20 mouse cellular contexts compared by ENCODE assay signal in the genomic region with DNA sequence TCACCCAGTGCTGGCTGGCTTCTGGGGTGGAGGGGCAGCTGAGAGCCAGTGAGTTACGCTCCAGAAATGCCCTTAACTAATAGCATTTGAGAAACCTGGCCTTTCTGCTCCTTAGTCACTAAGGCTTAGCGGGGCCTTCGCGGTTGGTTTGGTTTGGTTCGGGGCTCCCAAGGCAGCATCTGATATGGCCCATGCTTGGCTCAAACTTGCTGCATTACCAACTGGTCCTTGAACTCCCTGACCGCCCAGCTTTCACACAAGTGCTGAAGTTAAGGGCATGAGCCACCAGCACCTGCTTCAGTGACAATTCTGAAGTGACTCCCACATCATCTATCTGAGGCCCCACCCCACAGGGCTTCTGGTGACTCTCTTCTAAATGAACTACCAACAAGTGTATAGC.
"Had no signal": no experiment of that assay in that cellular context is flagged by ENCODE, and none has a peak within 500 bp of the region (broad histone marks: within the 10 kb centered on the region; RNA-seq: fewer than 3 reads in every experiment).

No protein-coding gene starts in this region.

- H3K4me2 ChIP-seq: limb, embryonic 12.5 days; limb, embryonic 15.5 days; liver, embryonic 13.5 days; midbrain, embryonic 12.5 days; neural tube, embryonic 13.5 days; stomach, embryonic 15.5 days had no signal

- H3K27me3 ChIP-seq: limb, embryonic 12.5 days; limb, embryonic 15.5 days; liver, embryonic 13.5 days; midbrain, embryonic 12.5 days; neural tube, embryonic 13.5 days; stomach, embryonic 15.5 days had no signal

- H3K9me3 ChIP-seq: limb, embryonic 12.5 days; limb, embryonic 15.5 days; liver, embryonic 13.5 days; midbrain, embryonic 12.5 days; neural tube, embryonic 13.5 days; stomach, embryonic 15.5 days had no signal

- H3K4me3 ChIP-seq: left cerebral cortex, adult 2 months; limb, embryonic 12.5 days; limb, embryonic 15.5 days; liver, embryonic 13.5 days; midbrain, embryonic 12.5 days; myocyte; neural tube, embryonic 13.5 days; stomach, embryonic 15.5 days had no signal

- H3K9ac ChIP-seq: limb, embryonic 12.5 days; limb, embryonic 15.5 days; liver, embryonic 13.5 days; midbrain, embryonic 12.5 days; neural tube, embryonic 13.5 days; stomach, embryonic 15.5 days had no signal

- DNase-seq: kidney, adult 8-10 months; kidney, postnatal 10 days; kidney, postnatal 36 days; left cerebral cortex, postnatal 4 days; liver, embryonic 13.5 days; lung, adult 2 months; lung, postnatal 14 days; lung, postnatal 4 days; retina, postnatal 1 day; right cerebral cortex, postnatal 25 days; spleen, adult 18-20 months; thymus, postnatal 25 days had no signal

- H3K27ac ChIP-seq: left cerebral cortex, adult 2 months; limb, embryonic 12.5 days; limb, embryonic 15.5 days; liver, embryonic 13.5 days; midbrain, embryonic 12.5 days; neural tube, embryonic 13.5 days; stomach, embryonic 15.5 days had no signal

- ATAC-seq: midbrain, embryonic 16.5 days had no signal
